In genomic region chr11:67080168-67080567, GRCm38 (mm10) we compare ENCODE assay signal across 8 mouse cellular contexts. TPM values are rescaled to one million over a fixed set of nuclear protein-coding genes. Genes with fewer than 3 reads are reported as not detected.
DNase-seq lines count a peak whose midpoint lies in the region; ATAC-seq and TF ChIP-seq lines count a peak whose summit lies in the region.

No protein-coding gene starts in this region.

- 0% methylated on average over 3 of the region's 3 CpGs for WGBS in lung, postnatal 0 days

- POLR2A ChIA-PET in Patski (lab: Charles Lee) = no interaction called here

- no peak overlapping the region for H3K9ac ChIP-seq in lung, postnatal 0 days (replicated peaks; ENCODE audit: low read depth)

- peak; percentile 78 for TF ChIP-seq CTCF in gastrocnemius, adult 2 months (IDR thresholded peaks at IDR 0.05)
- peak; percentile 84 for TF ChIP-seq CTCF in Patski (IDR thresholded peaks at IDR 0.05)
- TF ChIP-seq CTCF in lung, postnatal 0 days (IDR thresholded peaks at IDR 0.05) = peak; percentile 84

- no peak overlapping the region for H3K4me3 ChIP-seq in gastrocnemius, adult 2 months
- no peak overlapping the region for H3K4me3 ChIP-seq in lung, postnatal 0 days (ENCODE audit: low read depth, low read length)

- peak; percentile 67 for ATAC-seq in Patski
- peak; percentile 52 for ATAC-seq in granulocyte monocyte progenitor cell, adult 5-6 weeks (replicated peaks; ENCODE audit: poor library complexity, severe bottlenecking)
- ATAC-seq in lung, postnatal 0 days = peak; percentile 63

- H3K27me3 ChIP-seq in Patski = peaks cover 6% of the 10 kb centered on the region
- H3K27me3 ChIP-seq in lung, postnatal 0 days (replicated peaks; ENCODE audit: insufficient read depth, low read length) = 0 out of 2 replicates have a peak, but pooled peaks cover 7% of the 10 kb centered on the region

- no peaks in the 10 kb centered on the region for H3K36me3 ChIP-seq in lung, postnatal 0 days (ENCODE audit: insufficient read depth, low read length)

- intact Hi-C loops in gastrocnemius, adult 2 months (cut with DNase I) = loop anchor here (1.0 to 10.0 kb wide), 2 partner anchors 56 to 175 kb away; no protein-coding TSS in a partner anchor

- no peak for TF ChIP-seq EP300 in lung, postnatal 0 days (IDR thresholded peaks at IDR 0.05)

- in situ Hi-C loops in Patski (cut with MboI; ENCODE audit: low pct_unique_long_range_greater_than_20kb) = loop anchor here (5.0 kb wide), 2 partner anchors 53 to 173 kb away; partner anchors contain the start of gene Tmem220

- CTCF ChIA-PET in Patski (lab: Charles Lee) = interaction anchor here (1.1 to 1.8 kb wide), 2 partner anchors 10 to 12 kb away, joined by 3 to 5 read pairs; no protein-coding TSS in a partner anchor

- no peak overlapping the region for H3K27ac ChIP-seq in gastrocnemius, adult 2 months
- H3K27ac ChIP-seq in lung, postnatal 0 days (ENCODE audit: low read length) = no peak overlapping the region

- DNase-seq in gastrocnemius, adult 2 months = peak; percentile 55
- DNase-seq in gastrocnemius, adult 8-10 months (ENCODE audit: low spot score in 2 of 2) = no peak
- DNase-seq in Patski (ENCODE audit: low read depth, low spot score) = no peak
- DNase-seq in cerebellum, adult 9-10 months = peak; percentile 57
- peak; percentile 46 to 68 for DNase-seq in kidney, postnatal 25 days
- peak; percentile 71 for DNase-seq in lung, postnatal 0 days (ENCODE audit: low spot score)
- peak; percentile 87 for DNase-seq in retina, embryonic 14.5 days (ENCODE audit: low spot score)

- no peaks in the 10 kb centered on the region for H3K4me1 ChIP-seq in lung, postnatal 0 days (ENCODE audit: insufficient read depth, low read depth, low read length)

- H3K4me2 ChIP-seq in lung, postnatal 0 days (replicated peaks; ENCODE audit: low read depth, low read length) = no peak overlapping the region

- no peaks in the 10 kb centered on the region for H3K9me3 ChIP-seq in lung, postnatal 0 days (ENCODE audit: low read length)

RNA-seq across cellular contexts. Expression of gene Myh3, which starts 2.1 kb away (rescaled TPM):
- total RNA-seq in gastrocnemius, adult 2 months (2021) = 10 to 100 TPM in 1 of 2 experiments, 1 to 10 TPM in 1; 7.8 to 15.3 TPM
- total RNA-seq in gastrocnemius, adult 8-10 months (2022) = 1 to 10 TPM; 4.4 to 9.9 (median 6.9) TPM
- polyA plus RNA-seq in Patski (2021) = 0.01 TPM
- not detected in 2 replicates for total RNA-seq in granulocyte monocyte progenitor cell, adult 5-6 weeks (2014; fragmentation: Nextera tagmentation)
- not detected in 2 replicates for total RNA-seq in granulocyte monocyte progenitor cell, adult 5-6 weeks (2017)
- polyA plus RNA-seq in lung, postnatal 0 days (2015; fragmentation: Nextera tagmentation; extraction: Ambion mirVana) = 0.07 and 0.12 TPM in 2 replicates

RNA-seq across cellular contexts. Expression of gene Sco1, which starts 27.7 kb away (rescaled TPM):
- 10 to 100 TPM in 1 of 2 experiments, 1 to 10 TPM in 1; 5.6 to 10.3 TPM for total RNA-seq in gastrocnemius, adult 2 months (2021)
- 1 to 10 TPM; 6.9 to 8.8 (median 7.7) TPM for total RNA-seq in gastrocnemius, adult 8-10 months (2022)
- 16.2 TPM for polyA plus RNA-seq in Patski (2021)
- 13.3 and 16.2 TPM in 2 replicates for total RNA-seq in granulocyte monocyte progenitor cell, adult 5-6 weeks (2014; fragmentation: Nextera tagmentation)
- 34.2 and 37.8 TPM in 2 replicates for total RNA-seq in granulocyte monocyte progenitor cell, adult 5-6 weeks (2017)
- polyA plus RNA-seq in lung, postnatal 0 days (2015; fragmentation: Nextera tagmentation; extraction: Ambion mirVana) = 9.3 and 9.7 TPM in 2 replicates

RNA-seq across cellular contexts. Expression of gene Adprm, which starts 27.8 kb away (rescaled TPM):
- total RNA-seq in gastrocnemius, adult 2 months (2021) = 1 to 10 TPM; 6.8 to 9.9 TPM
- total RNA-seq in gastrocnemius, adult 8-10 months (2022) = 1 to 10 TPM; 6.0 to 9.4 (median 6.5) TPM
- 27.9 TPM for polyA plus RNA-seq in Patski (2021)
- total RNA-seq in granulocyte monocyte progenitor cell, adult 5-6 weeks (2014; fragmentation: Nextera tagmentation) = 30.6 and 43.1 TPM in 2 replicates
- total RNA-seq in granulocyte monocyte progenitor cell, adult 5-6 weeks (2017) = 28.5 and 35.8 TPM in 2 replicates
- 29.3 and 36.4 TPM in 2 replicates for polyA plus RNA-seq in lung, postnatal 0 days (2015; fragmentation: Nextera tagmentation; extraction: Ambion mirVana)

RNA-seq across cellular contexts. Expression of gene Tmem220, which starts 55.2 kb away (rescaled TPM):
- 1 to 10 TPM in 1 of 2 experiments, under 1 TPM in 1; 0.66 to 1.3 TPM for total RNA-seq in gastrocnemius, adult 2 months (2021)
- total RNA-seq in gastrocnemius, adult 8-10 months (2022) = 1 to 10 TPM in 2 of 4 experiments, under 1 TPM in 2; 0.65 to 1.2 (median 0.90) TPM
- polyA plus RNA-seq in Patski (2021) = 6.6 TPM
- total RNA-seq in granulocyte monocyte progenitor cell, adult 5-6 weeks (2014; fragmentation: Nextera tagmentation) = 1.5 and 2.1 TPM in 2 replicates
- total RNA-seq in granulocyte monocyte progenitor cell, adult 5-6 weeks (2017) = 1.9 and 2.4 TPM in 2 replicates
- polyA plus RNA-seq in lung, postnatal 0 days (2015; fragmentation: Nextera tagmentation; extraction: Ambion mirVana) = 3.5 and 5.4 TPM in 2 replicates

Comparison
In these comparisons a context has a peak if more than half of its experiments do, and no peak if none do; other contexts are left out.
1. DNase-seq: peak in gastrocnemius, adult 2 months (single experiment), cerebellum, adult 9-10 months (single experiment), kidney, postnatal 25 days (2 of 2), lung, postnatal 0 days (single experiment) and retina, embryonic 14.5 days (single experiment); none in gastrocnemius, adult 8-10 months (0 of 2) and Patski (single experiment).
2. RNA of gene Myh3, which starts 2.1 kb away (total RNA-seq): 7.8 to 15.3 TPM in gastrocnemius, adult 2 months and 4.4 to 9.9 TPM in gastrocnemius, adult 8-10 months; not detected in granulocyte monocyte progenitor cell, adult 5-6 weeks; every median in the first group is over 4 times any median in the second.
3. Peak in every context shown above with its lines, with median percentiles within 50 percentile points of each other: CTCF ChIP-seq and ATAC-seq.